Mouse (Mus musculus): Measurements from ENCODE around the gene Relt. TPM values are rescaled to one million over a fixed set of nuclear protein-coding genes. Genes with fewer than 3 reads are reported as not detected.

Relt gene
- polyA plus RNA-seq, 1 experiment from 2014 or later = 5.6 TPM

DNA sequence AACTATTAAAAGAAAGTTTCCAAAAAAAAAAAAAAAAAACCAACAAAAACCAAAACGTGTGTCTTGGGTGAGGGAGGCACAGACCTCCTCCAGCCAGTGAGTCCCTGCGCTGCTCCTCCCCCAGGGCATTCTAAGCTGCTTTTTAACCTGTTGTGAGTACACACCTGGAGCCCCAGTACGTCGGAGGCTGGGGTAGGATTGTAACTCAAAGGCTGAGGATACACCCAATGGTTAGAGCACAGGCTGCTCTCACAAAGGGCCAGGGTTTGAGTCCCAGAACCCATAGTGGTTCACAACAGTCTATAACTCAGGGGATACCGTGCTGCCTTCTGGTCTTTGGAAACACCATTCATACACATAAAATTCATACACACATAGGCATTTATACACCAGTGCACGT lies 21.6 kb downstream of the Relt start:
- H3K27ac ChIP-seq (replicated peaks) = no peak overlapping the region
- H3K36me3 ChIP-seq = peaks cover 18% of the 10 kb centered on the region
- H3K9ac ChIP-seq = no peak overlapping the region
- WGBS = 94% methylated on average over 6 of the region's 6 CpGs
- 0 out of 2 replicates have a peak, but pooled peaks cover 3% of the 10 kb centered on the region for H3K4me1 ChIP-seq (replicated peaks)
- no peaks in the 10 kb centered on the region for H3K9me3 ChIP-seq
- no peak overlapping the region for H3K4me2 ChIP-seq
- no peak for ATAC-seq (ENCODE audit: low FRiP score, low read depth)
- H3K4me3 ChIP-seq = no peak overlapping the region
- no peaks in the 10 kb centered on the region for H3K27me3 ChIP-seq

DNA sequence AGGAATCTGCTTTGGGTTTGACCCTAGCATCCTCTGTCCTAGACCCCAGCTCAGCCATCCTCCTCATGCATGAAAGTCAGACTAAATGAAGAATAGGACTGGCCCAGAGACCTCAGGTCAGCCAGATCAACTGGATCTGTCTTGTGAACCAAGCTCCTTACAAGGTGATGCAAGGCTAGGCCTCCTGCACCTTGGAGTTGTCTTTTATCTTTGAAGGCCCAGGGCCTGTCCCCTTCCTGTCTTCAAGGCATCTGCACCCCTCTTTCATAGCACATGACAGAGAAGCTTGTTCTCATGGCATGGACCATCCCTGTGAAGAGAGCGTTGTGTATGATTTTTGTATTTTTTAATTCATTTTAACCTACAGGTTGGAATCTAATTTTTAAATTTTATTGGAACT lies 22.3 kb downstream of the Relt start:
- no peak overlapping the region for H3K27ac ChIP-seq (replicated peaks)
- H3K9ac ChIP-seq = no peak overlapping the region
- WGBS = 98% methylated on average over 1 of the region's 1 CpGs
- H3K4me3 ChIP-seq = no peak overlapping the region
- peaks cover 24% of the 10 kb centered on the region for H3K36me3 ChIP-seq
- H3K27me3 ChIP-seq = no peaks in the 10 kb centered on the region
- no peak overlapping the region for H3K4me2 ChIP-seq
- 0 out of 2 replicates have a peak, but pooled peaks cover 3% of the 10 kb centered on the region for H3K4me1 ChIP-seq (replicated peaks)
- no peak for ATAC-seq (ENCODE audit: low FRiP score, low read depth)
- no peaks in the 10 kb centered on the region for H3K9me3 ChIP-seq

GRCm38 (mm10) chr7:100839632-100840402 lies 23.4 kb downstream of the Relt start:
- no peaks in the 10 kb centered on the region for H3K27me3 ChIP-seq
- H3K9ac ChIP-seq = no peak overlapping the region
- H3K4me2 ChIP-seq = no peak overlapping the region
- peaks cover 32% of the 10 kb centered on the region for H3K36me3 ChIP-seq
- 73% methylated on average over 6 of the region's 6 CpGs for WGBS
- no peaks in the 10 kb centered on the region for H3K9me3 ChIP-seq
- H3K27ac ChIP-seq (replicated peaks) = no peak overlapping the region
- H3K4me1 ChIP-seq (replicated peaks) = no peaks in the 10 kb centered on the region
- ATAC-seq (ENCODE audit: low FRiP score, low read depth) = no peak
- H3K4me3 ChIP-seq = no peak overlapping the region

DNA sequence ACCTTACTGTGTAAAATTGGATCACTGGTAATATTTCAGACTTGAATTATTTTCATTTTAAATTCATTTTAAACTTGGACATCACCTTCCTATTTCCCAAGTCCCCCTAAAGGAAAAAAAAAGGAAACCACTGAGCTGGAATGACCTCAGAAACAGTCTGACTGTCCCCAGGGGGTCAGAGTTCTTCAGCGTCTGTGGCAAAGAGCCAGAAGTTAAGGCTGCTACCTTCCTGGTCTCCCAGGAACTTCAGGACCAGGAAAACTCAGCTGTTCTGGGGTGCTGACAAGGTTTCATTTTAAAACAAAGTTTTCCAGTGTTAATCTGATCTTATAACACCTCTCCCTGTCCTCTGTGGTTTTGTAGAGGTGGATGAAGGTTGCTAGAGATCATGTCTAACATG lies 25.5 kb downstream of the Relt start:
- H3K4me1 ChIP-seq (replicated peaks) = no peaks in the 10 kb centered on the region
- no peak overlapping the region for H3K9ac ChIP-seq
- no peak for ATAC-seq (ENCODE audit: low FRiP score, low read depth)
- H3K4me3 ChIP-seq = no peak overlapping the region
- no peak overlapping the region for H3K27ac ChIP-seq (replicated peaks)
- H3K9me3 ChIP-seq = no peaks in the 10 kb centered on the region
- H3K4me2 ChIP-seq = no peak overlapping the region
- H3K27me3 ChIP-seq = no peaks in the 10 kb centered on the region
- 50% methylated on average over 1 of the region's 1 CpGs for WGBS
- peaks cover 45% of the 10 kb centered on the region for H3K36me3 ChIP-seq

- Histone ChIP-seq H3K27me3 (no peaks in the 10 kb centered on the region), H3K4me3 (no peak overlapping the region), H3K9me3 (no peaks in the 10 kb centered on the region), H3K27ac (replicated peaks) (no peak overlapping the region), H3K4me2 (no peak overlapping the region), H3K36me3 (peaks cover 46% of the 10 kb centered on the region), H3K9ac (no peak overlapping the region), H3K4me1 (replicated peaks) (no peaks in the 10 kb centered on the region)
- no peak for ATAC-seq (ENCODE audit: low FRiP score, low read depth)
- 94% methylated on average over 10 of the region's 10 CpGs for WGBS
These were observed 26.6 kb downstream of the Relt start for GRCm38 (mm10) chr7:100836657-100837056.

- peaks cover 50% of the 10 kb centered on the region for H3K36me3 ChIP-seq
- 85% methylated on average over 6 of the region's 6 CpGs for WGBS
These were observed 27.5 kb downstream of the Relt start for GRCm38 (mm10) chr7:100835711-100836110.

DNA sequence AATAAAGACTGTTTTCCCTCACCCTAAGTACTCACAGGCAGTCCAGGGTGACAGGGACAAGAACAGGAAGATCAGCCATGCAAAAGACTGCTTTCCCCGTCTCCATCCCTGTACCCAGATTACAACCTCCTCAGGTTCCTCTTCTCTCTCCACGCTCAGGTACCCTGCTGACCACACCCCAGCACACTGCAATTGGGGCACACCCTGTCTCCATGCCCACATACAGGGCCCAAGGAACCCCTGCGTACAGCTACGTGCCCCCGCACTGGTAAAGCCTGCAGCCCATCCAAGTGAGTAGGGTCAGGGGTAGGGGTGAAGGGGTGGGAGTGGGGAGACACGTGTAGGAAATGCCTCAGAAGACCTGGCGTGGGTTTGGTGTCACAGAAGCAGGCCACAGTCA lies 28.1 kb downstream of the Relt start:
- peaks cover 50% of the 10 kb centered on the region for H3K36me3 ChIP-seq
- H3K4me2 ChIP-seq = no peak overlapping the region
- H3K4me3 ChIP-seq = no peak overlapping the region
- H3K27me3 ChIP-seq = no peaks in the 10 kb centered on the region
- no peak for ATAC-seq (ENCODE audit: low FRiP score, low read depth)
- 96% methylated on average over 7 of the region's 7 CpGs for WGBS
- no peaks in the 10 kb centered on the region for H3K4me1 ChIP-seq (replicated peaks)
- no peaks in the 10 kb centered on the region for H3K9me3 ChIP-seq
- H3K27ac ChIP-seq (replicated peaks) = no peak overlapping the region
- no peak overlapping the region for H3K9ac ChIP-seq

More at GRCm38 (mm10) chr7:100835711-100836110, 27.5 kb downstream of the Relt start:
- H3K4me2 ChIP-seq = no peak overlapping the region
- no peak overlapping the region for H3K4me3 ChIP-seq
- no peaks in the 10 kb centered on the region for H3K9me3 ChIP-seq
- no peaks in the 10 kb centered on the region for H3K4me1 ChIP-seq (replicated peaks)
- H3K9ac ChIP-seq = no peak overlapping the region
- H3K27me3 ChIP-seq = no peaks in the 10 kb centered on the region
- ATAC-seq (ENCODE audit: low FRiP score, low read depth) = no peak
- no peak overlapping the region for H3K27ac ChIP-seq (replicated peaks)

GRCm38 (mm10) chr7:100833859-100834258 lies 29.4 kb downstream of the Relt start:
- H3K9ac ChIP-seq = no peak overlapping the region
- H3K9me3 ChIP-seq = no peaks in the 10 kb centered on the region
- no peak overlapping the region for H3K4me2 ChIP-seq
- ATAC-seq (ENCODE audit: low FRiP score, low read depth) = no peak
- H3K27me3 ChIP-seq = no peaks in the 10 kb centered on the region
- no peak overlapping the region for H3K27ac ChIP-seq (replicated peaks)
- H3K36me3 ChIP-seq = peaks cover 50% of the 10 kb centered on the region
- H3K4me1 ChIP-seq (replicated peaks) = no peaks in the 10 kb centered on the region
- WGBS = 88% methylated on average over 1 of the region's 1 CpGs
- H3K4me3 ChIP-seq = no peak overlapping the region

- no peaks in the 10 kb centered on the region for H3K27me3 ChIP-seq
- ATAC-seq (ENCODE audit: low FRiP score, low read depth) = no peak
- H3K9me3 ChIP-seq = no peaks in the 10 kb centered on the region
- H3K4me2 ChIP-seq = no peak overlapping the region
- 93% methylated on average over 2 of the region's 2 CpGs for WGBS
- H3K36me3 ChIP-seq = peaks cover 22% of the 10 kb centered on the region
- no peaks in the 10 kb centered on the region for H3K4me1 ChIP-seq (replicated peaks)
- H3K27ac ChIP-seq (replicated peaks) = no peak overlapping the region
- no peak overlapping the region for H3K9ac ChIP-seq
- no peak overlapping the region for H3K4me3 ChIP-seq
These were observed 34.7 kb downstream of the Relt start for GRCm38 (mm10) chr7:100828549-100828948.

DNA sequence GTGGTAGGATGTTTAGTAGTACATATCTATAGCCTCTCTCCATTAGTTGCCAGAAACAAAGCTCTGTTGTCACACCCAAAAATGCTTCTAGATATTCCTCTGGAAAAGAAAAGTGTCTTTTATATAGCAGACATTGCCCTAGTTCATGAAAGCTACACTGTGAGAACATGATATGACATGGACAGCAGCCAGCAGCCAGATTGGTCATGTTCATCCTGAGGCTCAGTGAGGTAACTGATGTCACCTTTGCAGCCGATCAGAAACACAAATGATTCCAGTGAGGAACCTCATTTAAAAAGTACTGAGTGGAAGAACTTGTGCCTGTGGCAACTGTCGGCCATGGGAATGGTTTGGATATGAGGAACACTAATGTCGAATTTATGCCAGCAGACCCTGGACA lies 38.6 kb downstream of the Relt start:
- H3K4me3 ChIP-seq = no peak overlapping the region
- ATAC-seq (ENCODE audit: low FRiP score, low read depth) = no peak
- peaks cover 9% of the 10 kb centered on the region; the same call in 1 of the 2 replicates for H3K36me3 ChIP-seq
- H3K27ac ChIP-seq (replicated peaks) = no peak overlapping the region
- no peak overlapping the region for H3K4me2 ChIP-seq
- H3K4me1 ChIP-seq (replicated peaks) = no peaks in the 10 kb centered on the region
- no peak overlapping the region for H3K9ac ChIP-seq
- 94% methylated on average over 3 of the region's 3 CpGs for WGBS
- H3K27me3 ChIP-seq = no peaks in the 10 kb centered on the region
- no peaks in the 10 kb centered on the region for H3K9me3 ChIP-seq

DNA sequence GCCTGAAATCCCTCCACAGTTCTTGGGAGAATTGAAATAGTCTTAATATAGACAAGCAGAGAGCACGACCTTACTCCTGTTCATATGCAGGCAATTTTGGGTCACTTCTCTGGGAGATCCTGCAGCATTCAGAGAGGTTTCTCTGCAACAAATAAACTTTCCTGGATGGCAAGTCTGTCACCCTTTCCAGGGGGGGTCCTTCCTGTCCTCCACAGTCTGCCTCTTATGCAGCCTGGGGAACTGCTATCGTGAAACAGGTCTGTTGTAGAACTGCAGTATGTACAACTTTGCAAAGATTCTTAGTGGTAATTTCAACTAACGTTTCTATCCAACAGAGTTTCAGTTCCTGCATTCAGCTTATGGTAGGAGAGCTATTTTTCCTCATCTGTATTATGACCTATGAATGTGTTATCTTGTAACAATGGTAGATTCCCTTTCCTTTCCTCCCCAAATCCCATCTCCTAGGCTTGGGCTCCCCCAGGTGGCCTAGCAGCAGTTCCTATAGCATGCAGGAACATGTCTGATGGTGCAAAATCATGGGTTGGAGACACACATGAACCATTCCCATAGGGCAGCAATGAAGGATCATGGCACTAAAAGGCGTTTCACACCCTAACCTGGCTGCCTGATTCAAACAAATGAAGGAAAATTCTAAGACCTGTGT lies 44.7 kb downstream of the Relt start:
- Histone ChIP-seq H3K27ac (replicated peaks) (no peak overlapping the region), H3K9me3 (no peaks in the 10 kb centered on the region), H3K4me2 (no peak overlapping the region), H3K4me1 (replicated peaks) (peaks cover 11% of the 10 kb centered on the region; the same call in 1 of the 2 replicates), H3K36me3 (no peaks in the 10 kb centered on the region), H3K27me3 (no peaks in the 10 kb centered on the region), H3K9ac (no peak overlapping the region), H3K4me3 (no peak overlapping the region)
- WGBS = 91% methylated on average over 4 of the region's 4 CpGs
- ATAC-seq (ENCODE audit: low FRiP score, low read depth) = no peak

DNA sequence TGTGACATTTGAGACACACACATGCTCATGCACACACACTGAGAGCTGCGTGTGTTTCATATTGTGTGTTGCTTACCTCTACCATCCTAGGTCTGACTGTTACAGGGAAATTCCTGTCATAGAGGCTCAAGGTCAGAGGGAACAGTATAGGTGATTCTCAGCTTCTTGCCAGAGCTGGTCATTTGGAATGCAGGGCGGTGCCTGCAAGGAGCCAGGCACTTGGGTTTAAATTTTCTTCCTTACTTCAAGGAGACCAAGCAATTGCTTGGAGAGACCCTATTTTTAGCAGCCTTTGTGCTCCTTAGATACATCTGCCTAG lies 45.8 kb downstream of the Relt start:
- Histone ChIP-seq H3K4me2 (no peak overlapping the region), H3K4me3 (no peak overlapping the region), H3K9ac (no peak overlapping the region), H3K36me3 (no peaks in the 10 kb centered on the region), H3K27me3 (no peaks in the 10 kb centered on the region), H3K9me3 (no peaks in the 10 kb centered on the region), H3K4me1 (replicated peaks) (peaks cover 12% of the 10 kb centered on the region; the same call in 1 of the 2 replicates), H3K27ac (replicated peaks) (no peak overlapping the region)
- 83% methylated on average over 2 of the region's 2 CpGs for WGBS
- ATAC-seq (ENCODE audit: low FRiP score, low read depth) = no peak

Measured in hindbrain, embryonic 15.5 days (tissue).